Mouse (Mus musculus) neural tube, embryonic 10.5 days (tissue): ENCODE results near the gene Hist2h3c1.
"Not testable (repeated sequence)": the region's sequence is repeated elsewhere in the genome, so short reads cannot be mapped to it uniquely, and the experiment has no call there.

ENCODE experiments used
- DNase-seq: peaks from one replicate; pipeline ENCODE4 v3.0.0-alpha.2; 2017; ENCODE audit warnings: low spot score; ENCODE audit errors: extremely low spot score

The Hist2h3c1 gene

GRCm38 (mm10) chr3:96284457-96284856, 38.0 kb downstream of the Hist2h3c1 start:
- no peak for DNase-seq

GRCm38 (mm10) chr3:96287334-96287733, 40.8 kb downstream of the Hist2h3c1 start:
- DNase-seq, result not testable (repeated sequence)

GRCm38 (mm10) chr3:96289201-96289600, 42.7 kb downstream of the Hist2h3c1 start:
- DNase-seq, result no peak

- DNase-seq, result not testable (repeated sequence)
Observed at GRCm38 (mm10) chr3:96290727-96291126, 44.2 kb downstream of the Hist2h3c1 start.

- DNase-seq, result no peak
Observed at GRCm38 (mm10) chr3:96292641-96293040, 46.2 kb downstream of the Hist2h3c1 start.

GRCm38 (mm10) chr3:96293368-96293767, 46.9 kb downstream of the Hist2h3c1 start:
- no peak for DNase-seq

- DNase-seq, result no peak
Observed at GRCm38 (mm10) chr3:96293787-96294186, 47.3 kb downstream of the Hist2h3c1 start, which contains the start of gene Fcgr1. TSS of gene Fcgr1 (minus strand) at chr3:96293969.
